Mouse (Mus musculus) erythroblast, embryonic 14.5 days (primary cell): ENCODE data around the gene Klhdc10.

Experiments used
- GATA1 ChIP-seq: IDR thresholded peaks from 2 replicates; pipeline ENCODE4 v1.6.1; 2012; ENCODE audit warnings: low read length, inconsistent platforms, mixed read lengths
- TAL1 ChIP-seq: IDR thresholded peaks from 3 replicates; pipeline ENCODE4 v1.6.1; 2012; ENCODE audit warnings: low read length, inconsistent platforms, mixed read lengths

GRCm38 (mm10) chr6:30432461-30433192, 31.0 kb downstream of the Klhdc10 start:
- TF ChIP-seq TAL1 = no peak
- no peak for TF ChIP-seq GATA1
